Mouse (Mus musculus): ENCODE results near the gene Gm26920.

The Gm26920 gene

GRCm38 (mm10) chr7:30053591-30053990, 36.6 kb downstream of the Gm26920 start:
- DNase-seq, result no peak

GRCm38 (mm10) chr7:30050882-30051548, 39.2 kb downstream of the Gm26920 start, which contains the start of gene Zfp14:
Gene Zfp14 (minus strand): TSS chr7:30051380.
- peak; percentile 93 for DNase-seq

GRCm38 (mm10) chr7:30048126-30048525, 42.1 kb downstream of the Gm26920 start:
- DNase-seq, result no peak

- no peak for DNase-seq
These were observed 45.9 kb downstream of the Gm26920 start for GRCm38 (mm10) chr7:30044354-30044753.

- DNase-seq, result no peak
These were observed 55.9 kb downstream of the Gm26920 start for GRCm38 (mm10) chr7:30034331-30034730.

- DNase-seq, result no peak
These were observed 58.8 kb downstream of the Gm26920 start for GRCm38 (mm10) chr7:30031379-30031778.

- no peak for DNase-seq
These were observed 59.5 kb downstream of the Gm26920 start for GRCm38 (mm10) chr7:30030677-30031076.

- DNase-seq, result no peak
These were observed 61.6 kb downstream of the Gm26920 start for GRCm38 (mm10) chr7:30028572-30028971.

- no peak for DNase-seq
These were observed 62.9 kb downstream of the Gm26920 start for GRCm38 (mm10) chr7:30027331-30027730.

- no peak for DNase-seq
These were observed 64.9 kb downstream of the Gm26920 start for GRCm38 (mm10) chr7:30025358-30025757.

GRCm38 (mm10) chr7:30023800-30024199, 66.4 kb downstream of the Gm26920 start:
- DNase-seq, result no peak

GRCm38 (mm10) chr7:30023324-30023723, 66.9 kb downstream of the Gm26920 start:
- DNase-seq, result no peak

GRCm38 (mm10) chr7:30019543-30019942, 70.7 kb downstream of the Gm26920 start:
- no peak for DNase-seq

GRCm38 (mm10) chr7:30017226-30017625, 73.0 kb downstream of the Gm26920 start:
- no peak for DNase-seq

GRCm38 (mm10) chr7:30012956-30013363, 77.2 kb downstream of the Gm26920 start:
- peak; percentile 33 for DNase-seq

GRCm38 (mm10) chr7:30010551-30011195, 79.5 kb downstream of the Gm26920 start:
- no peak for DNase-seq

- DNase-seq, result no peak
These were observed 80.7 kb downstream of the Gm26920 start for GRCm38 (mm10) chr7:30009321-30010085.

GRCm38 (mm10) chr7:30008020-30008690, 82.1 kb downstream of the Gm26920 start:
- DNase-seq, result no peak

GRCm38 (mm10) chr7:30007601-30008000, 82.6 kb downstream of the Gm26920 start:
- DNase-seq, result no peak

Measured in cerebellum, adult 9-11 months (tissue).